Mouse (Mus musculus) erythroblast, embryonic 14.5 days (primary cell): ENCODE data around the gene Hip1r. TPM values are rescaled to one million over a fixed set of nuclear protein-coding genes. Genes with fewer than 3 reads are reported as not detected.

Experiments
- H3K27me3 ChIP-seq: 2 replicates; pipeline ENCODE4 v1.6.1; 2012; ENCODE audit warnings: inconsistent platforms; ENCODE audit not compliant: control insufficient read depth
- H3K36me3 ChIP-seq: 2 replicates; pipeline ENCODE4 v1.6.1; 2012; ENCODE audit warnings: mild to moderate bottlenecking, inconsistent platforms; ENCODE audit not compliant: control insufficient read depth
- H3K4me1 ChIP-seq: 2 replicates; pipeline ENCODE4 v1.6.1; 2012; ENCODE audit warnings: inconsistent platforms; ENCODE audit not compliant: control insufficient read depth
- H3K4me3 ChIP-seq: replicated peaks from 2 replicates; pipeline ENCODE3; 2012; ENCODE audit warnings: moderate library complexity, mild to moderate bottlenecking, inconsistent platforms
- H3K9me3 ChIP-seq: 2 replicates; pipeline ENCODE4 v1.6.1; 2012; ENCODE audit warnings: low read length, inconsistent platforms, mixed read lengths; ENCODE audit not compliant: control insufficient read depth
- GATA1 ChIP-seq: IDR thresholded peaks from 2 replicates; pipeline ENCODE4 v1.6.1; 2012; ENCODE audit warnings: low read length, inconsistent platforms, mixed read lengths
- TAL1 ChIP-seq: IDR thresholded peaks from 3 replicates; pipeline ENCODE4 v1.6.1; 2012; ENCODE audit warnings: low read length, inconsistent platforms, mixed read lengths
- polyA plus RNA-seq: library from polyadenylated mRNA; stranded (reverse); fragments of >175 nt; gene quantifications from 2 replicates; pipeline ENCODE4 v1.2.3, GENCODE M21; 2012

Hip1r gene
- polyA plus RNA-seq, 1 experiment, result 0.37 TPM

DNA sequence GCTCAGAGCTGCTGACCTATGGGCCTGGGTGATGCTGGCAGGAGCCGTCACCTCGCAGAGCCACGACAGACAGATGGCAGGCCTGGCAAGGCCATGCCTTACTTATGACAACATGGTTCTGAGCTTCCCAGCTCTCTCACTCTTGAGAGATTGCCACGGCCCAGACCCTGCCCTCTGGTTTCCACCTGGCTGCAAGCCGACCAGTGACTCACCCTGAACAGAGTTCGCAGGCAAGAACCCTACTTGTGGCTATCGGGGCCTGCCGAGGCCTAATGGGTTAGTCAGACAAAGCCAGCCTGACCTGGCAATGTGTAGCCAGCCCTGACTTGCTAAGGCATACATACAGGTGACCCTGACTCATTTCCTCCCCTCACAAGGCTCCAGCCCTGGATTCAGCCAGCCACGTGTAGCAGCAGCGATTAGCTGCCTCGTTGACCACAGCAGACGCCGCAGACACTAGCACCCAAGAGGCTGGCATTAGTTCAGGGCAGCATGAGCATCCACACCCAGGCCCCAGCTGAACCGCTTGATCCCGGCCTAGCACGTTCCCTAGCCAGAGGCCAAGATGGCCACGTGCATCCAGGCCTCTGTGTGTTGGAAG, 33.6 kb downstream of the Hip1r start:
- peaks cover 3% of the 10 kb centered on the region; the same call in 1 of the 2 replicates for H3K27me3 ChIP-seq
- TF ChIP-seq TAL1 (no peak), GATA1 (no peak)
- no peak overlapping the region for H3K4me3 ChIP-seq
- peaks cover 82% of the 10 kb centered on the region for H3K36me3 ChIP-seq
- peaks cover 35% of the 10 kb centered on the region for H3K4me1 ChIP-seq
- H3K9me3 ChIP-seq, result no peaks in the 10 kb centered on the region

DNA sequence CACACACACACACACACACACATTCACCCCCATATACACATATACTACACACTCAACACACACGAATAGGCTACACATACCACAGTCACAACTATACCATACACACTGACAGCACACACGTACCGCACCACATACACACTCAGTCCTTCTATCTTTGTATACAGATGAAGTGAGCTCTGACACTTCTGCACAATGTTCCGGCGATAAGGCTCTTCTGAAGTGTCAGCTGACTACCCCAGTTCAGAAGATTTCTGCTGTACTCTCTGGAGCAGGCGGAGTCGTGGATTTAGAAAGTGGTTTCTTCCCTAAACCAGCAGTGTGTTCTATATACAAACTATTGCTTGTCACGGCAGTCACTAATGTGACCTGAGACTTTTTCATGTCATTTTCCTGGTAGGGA, 36.6 kb downstream of the Hip1r start:
- Histone ChIP-seq H3K36me3 (peaks cover 63% of the 10 kb centered on the region), H3K4me1 (peaks cover 60% of the 10 kb centered on the region), H3K4me3 (peak overlapping the region; percentile 35), H3K9me3 (no peaks in the 10 kb centered on the region), H3K27me3 (peaks cover 4% of the 10 kb centered on the region; the same call in 1 of the 2 replicates)
- TF ChIP-seq GATA1, result peak; percentile 29; the same call in 1 of the 2 replicates
- peak; percentile 63 for TF ChIP-seq TAL1

- H3K9me3 ChIP-seq, result no peaks in the 10 kb centered on the region
- H3K4me3 ChIP-seq, result peak overlapping the region; percentile 50
- peaks cover 4% of the 10 kb centered on the region; the same call in 1 of the 2 replicates for H3K27me3 ChIP-seq
- peaks cover 67% of the 10 kb centered on the region for H3K4me1 ChIP-seq
- TF ChIP-seq TAL1 (peak; percentile 54), GATA1 (peak; percentile 63)
- H3K36me3 ChIP-seq, result peaks cover 59% of the 10 kb centered on the region
These were observed 37.7 kb downstream of the Hip1r start for GRCm38 (mm10) chr5:124010910-124011655.

- Histone ChIP-seq H3K4me1 (peaks cover 73% of the 10 kb centered on the region), H3K9me3 (no peaks in the 10 kb centered on the region), H3K4me3 (no peak overlapping the region), H3K36me3 (peaks cover 58% of the 10 kb centered on the region), H3K27me3 (peaks cover 4% of the 10 kb centered on the region; the same call in 1 of the 2 replicates)
- TF ChIP-seq TAL1 (no peak), GATA1 (no peak)
These were observed 38.5 kb downstream of the Hip1r start for GRCm38 (mm10) chr5:124011927-124012326.

- Histone ChIP-seq H3K4me1 (peaks cover 82% of the 10 kb centered on the region), H3K4me3 (no peak overlapping the region), H3K36me3 (peaks cover 55% of the 10 kb centered on the region), H3K27me3 (peaks cover 4% of the 10 kb centered on the region; the same call in 1 of the 2 replicates), H3K9me3 (no peaks in the 10 kb centered on the region)
- TF ChIP-seq GATA1 (no peak), TAL1 (no peak)
These were observed 39.5 kb downstream of the Hip1r start for GRCm38 (mm10) chr5:124012885-124013284.

DNA sequence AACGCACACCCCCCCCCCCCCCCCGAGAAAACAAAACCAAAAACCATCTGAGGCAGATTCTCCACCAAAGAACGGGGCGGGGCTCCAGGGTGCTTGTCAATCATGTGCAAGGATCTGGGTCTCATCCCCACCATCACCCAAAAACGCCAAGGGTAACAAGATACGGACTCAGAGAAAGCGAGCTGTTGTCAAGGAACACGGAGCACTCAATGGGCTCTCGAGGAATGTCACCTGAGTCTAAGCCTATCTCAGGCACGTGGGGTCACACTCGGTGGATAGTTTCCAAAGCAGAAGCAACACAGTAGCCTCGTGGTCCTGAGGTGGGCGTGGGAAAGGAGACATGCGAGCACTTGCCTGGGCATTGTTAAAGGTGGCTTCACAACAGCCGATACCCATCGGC, 40.3 kb downstream of the Hip1r start:
- H3K36me3 ChIP-seq, result peaks cover 53% of the 10 kb centered on the region
- H3K4me1 ChIP-seq, result peaks cover 90% of the 10 kb centered on the region
- peaks cover 4% of the 10 kb centered on the region; the same call in 1 of the 2 replicates for H3K27me3 ChIP-seq
- no peaks in the 10 kb centered on the region for H3K9me3 ChIP-seq
- no peak for TF ChIP-seq TAL1
- no peak for TF ChIP-seq GATA1
- no peak overlapping the region for H3K4me3 ChIP-seq

DNA sequence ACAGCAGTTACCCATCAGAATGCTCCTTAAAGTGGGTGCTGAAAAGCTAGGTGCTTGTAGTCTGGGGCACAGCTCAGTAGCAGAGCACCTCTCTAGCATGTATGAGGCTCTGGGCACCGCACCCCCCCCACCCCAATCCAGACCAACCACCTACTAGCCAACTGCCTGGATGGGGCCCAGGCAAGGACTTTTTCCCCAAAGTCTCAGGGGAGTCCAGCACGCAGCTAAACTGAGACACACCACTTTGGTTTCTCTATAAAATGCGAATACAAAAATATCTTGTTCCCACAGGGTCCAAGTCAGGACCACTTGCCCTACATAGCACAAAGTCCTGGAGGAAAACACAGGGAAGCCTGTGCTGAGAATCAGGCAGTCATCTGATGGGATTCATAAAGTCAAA, 40.8 kb downstream of the Hip1r start:
- H3K27me3 ChIP-seq, result peaks cover 4% of the 10 kb centered on the region; the same call in 1 of the 2 replicates
- peaks cover 53% of the 10 kb centered on the region for H3K36me3 ChIP-seq
- no peak for TF ChIP-seq GATA1
- TF ChIP-seq TAL1, result no peak
- H3K4me1 ChIP-seq, result peaks cover 90% of the 10 kb centered on the region
- no peak overlapping the region for H3K4me3 ChIP-seq
- no peaks in the 10 kb centered on the region for H3K9me3 ChIP-seq

DNA sequence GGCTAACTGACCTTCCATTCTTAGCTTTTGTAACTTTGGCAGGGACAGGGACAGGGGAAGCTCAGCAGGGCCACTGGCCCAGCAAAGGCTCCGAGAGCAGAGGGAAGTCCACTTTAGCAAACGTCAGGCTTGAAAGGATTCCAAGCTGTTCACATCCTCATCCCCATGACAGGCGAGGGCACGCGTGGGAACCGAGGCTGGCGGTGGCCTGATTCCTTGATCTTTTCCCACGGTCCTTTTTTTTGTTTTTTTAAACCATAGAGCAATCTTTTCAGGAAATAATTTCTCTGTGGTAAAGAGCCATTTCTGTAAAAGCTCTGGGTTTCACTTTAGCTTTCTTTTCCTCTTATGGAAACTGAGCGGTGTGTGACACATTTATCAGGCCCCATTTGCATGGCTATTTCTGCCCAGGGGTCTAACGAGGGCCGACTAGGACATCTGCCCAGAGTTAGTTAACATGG, 41.4 kb downstream of the Hip1r start:
- H3K4me1 ChIP-seq, result peaks cover 91% of the 10 kb centered on the region
- H3K36me3 ChIP-seq, result peaks cover 49% of the 10 kb centered on the region
- H3K9me3 ChIP-seq, result no peaks in the 10 kb centered on the region
- H3K27me3 ChIP-seq, result peaks cover 4% of the 10 kb centered on the region; the same call in 1 of the 2 replicates
- H3K4me3 ChIP-seq, result no peak overlapping the region
- TF ChIP-seq GATA1 (no peak), TAL1 (no peak)

- peaks cover 90% of the 10 kb centered on the region for H3K4me1 ChIP-seq
- peaks cover 51% of the 10 kb centered on the region for H3K36me3 ChIP-seq
- H3K9me3 ChIP-seq, result no peaks in the 10 kb centered on the region
- H3K4me3 ChIP-seq, result no peak overlapping the region
- peaks cover 4% of the 10 kb centered on the region; the same call in 1 of the 2 replicates for H3K27me3 ChIP-seq
- TF ChIP-seq GATA1, result no peak
- no peak for TF ChIP-seq TAL1
These were observed 42.3 kb downstream of the Hip1r start for GRCm38 (mm10) chr5:124015727-124016126.
